Mouse (Mus musculus): ENCODE measurements around the gene Gm49322. TPM values are rescaled to one million over a fixed set of nuclear protein-coding genes. Genes with fewer than 3 reads are reported as not detected.

Gm49322 gene
- total and polyA plus RNA-seq, 3 experiments = 0.28 to 1.8 (median 1.1) TPM

GRCm38 (mm10) chr10:80585581-80585980 is 20.2 kb upstream of the Gm49322 start:
- DNase-seq (ENCODE audit: extremely low read depth) = no peak
- H3K9me3 ChIP-seq (replicated peaks; ENCODE audit: low read length) = no peaks in the 10 kb centered on the region
- H3K79me2 ChIP-seq (replicated peaks; ENCODE audit: control insufficient read depth, extremely low read depth, insufficient read depth, poor library complexity, severe bottlenecking) = peaks cover 20% of the 10 kb centered on the region
- no peak for TF ChIP-seq GABPA (IDR thresholded peaks at IDR 0.05; ENCODE audit: insufficient replicate concordance, low read depth, low read length)
- no peak for TF ChIP-seq MAZ (IDR thresholded peaks at IDR 0.05; ENCODE audit: low read depth, low read length)
- no peak for TF ChIP-seq MXI1 (IDR thresholded peaks at IDR 0.05; ENCODE audit: low read depth, low read length)
- no peak for TF ChIP-seq E2F4 (IDR thresholded peaks at IDR 0.05; ENCODE audit: insufficient replicate concordance, low read depth, low read length)
- TF ChIP-seq TCF12 (IDR thresholded peaks at IDR 0.05; ENCODE audit: low read depth, low read length) = no peak
- TF ChIP-seq RCOR1 (conservative IDR thresholded peaks at IDR 0.05; ENCODE audit: low read depth, low read length) = no peak
- H3K4me3 ChIP-seq (replicated peaks in 1 of 3; ENCODE audit: low read depth in 2 of 3, low read length in 2 of 3, poor library complexity in 1 of 3) = no peak overlapping the region
- H3K4me2 ChIP-seq (ENCODE audit: insufficient read depth, low read depth, poor library complexity, severe bottlenecking) = no peak overlapping the region
- peaks cover 31 to 63% of the 10 kb centered on the region in 2 experiments for H3K36me3 ChIP-seq (replicated peaks in 1 of 2; ENCODE audit: control insufficient read depth in 1 of 2, insufficient read depth in 1 of 2, low read length in 1 of 2)
- H3K27me3 ChIP-seq (replicated peaks) = no peaks in the 10 kb centered on the region
- no peak overlapping the region for H3K9ac ChIP-seq (ENCODE audit: insufficient read depth, low read depth)
- no peak overlapping the region for H3K27ac ChIP-seq (ENCODE audit: insufficient read depth, low read depth)
- peaks cover 33 to 84% of the 10 kb centered on the region in 2 experiments for H3K4me1 ChIP-seq (ENCODE audit: control insufficient read depth in 1 of 2, insufficient read depth in 2 of 2)
- dilution Hi-C loops (cut with MboI; ENCODE audit: extremely low pct_ligation_motif_present, extremely low pct_unique_long_range_greater_than_20kb, low sequenced_read_pairs) = no loop called here
- in situ Hi-C loops (cut with MboI; ENCODE audit: low pct_ligation_motif_present, low pct_unique_long_range_greater_than_20kb, low sequenced_read_pairs) = no loop called here

GRCm38 (mm10) chr10:80586407-80587304 is 19.2 kb upstream of the Gm49322 start:
- Histone ChIP-seq H3K27ac (ENCODE audit: insufficient read depth, low read depth) (no peak overlapping the region), H3K4me3 (replicated peaks in 1 of 3; ENCODE audit: low read depth in 2 of 3, low read length in 2 of 3, poor library complexity in 1 of 3) (no peak overlapping the region)
- in situ Hi-C loops (cut with MboI; ENCODE audit: low pct_ligation_motif_present, low pct_unique_long_range_greater_than_20kb, low sequenced_read_pairs) = no loop called here

More at GRCm38 (mm10) chr10:80586407-80587304, 19.2 kb upstream of the Gm49322 start:
- no peak overlapping the region for H3K9ac ChIP-seq (ENCODE audit: insufficient read depth, low read depth)
- H3K27me3 ChIP-seq (replicated peaks) = no peaks in the 10 kb centered on the region
- peaks cover 29 to 75% of the 10 kb centered on the region in 2 experiments for H3K4me1 ChIP-seq (ENCODE audit: control insufficient read depth in 1 of 2, insufficient read depth in 2 of 2)
- no peak for TF ChIP-seq UBTF (IDR thresholded peaks at IDR 0.05; ENCODE audit: low read depth, low read length)
- TF ChIP-seq TBP (conservative IDR thresholded peaks at IDR 0.05; ENCODE audit: low read depth, low read length) = no peak
- TF ChIP-seq TCF12 (IDR thresholded peaks at IDR 0.05; ENCODE audit: low read depth, low read length) = no peak
- no peak for TF ChIP-seq JUND (conservative IDR thresholded peaks at IDR 0.05; ENCODE audit: low read depth, low read length)
- no peak for TF ChIP-seq USF2 (conservative IDR thresholded peaks at IDR 0.05; ENCODE audit: low read depth, low read length)
- no peak for TF ChIP-seq NELFE (IDR thresholded peaks at IDR 0.05; ENCODE audit: low read depth, low read length)
- TF ChIP-seq EP300 (IDR thresholded peaks at IDR 0.05; ENCODE audit: low read length) = no peak
- TF ChIP-seq KAT2A (IDR thresholded peaks at IDR 0.05; ENCODE audit: insufficient replicate concordance, low read length) = no peak
- no peak for TF ChIP-seq MAZ (IDR thresholded peaks at IDR 0.05; ENCODE audit: low read depth, low read length)
- TF ChIP-seq BHLHE40 (IDR thresholded peaks at IDR 0.05; ENCODE audit: low read depth, low read length) = no peak
- TF ChIP-seq ZNF384 (IDR thresholded peaks at IDR 0.05; ENCODE audit: low read depth, low read length) = no peak
- no peak for TF ChIP-seq ELF1 (IDR thresholded peaks at IDR 0.05; ENCODE audit: low read depth, low read length)
- TF ChIP-seq SMC3 (IDR thresholded peaks at IDR 0.05; ENCODE audit: low read depth, low read length) = no peak
- no peak for TF ChIP-seq CTCF (conservative IDR thresholded peaks at IDR 0.05 in 1 of 2, IDR thresholded peaks at IDR 0.05 in 1 of 2; ENCODE audit: low read depth in 2 of 2, low read length in 2 of 2)
- TF ChIP-seq GABPA (IDR thresholded peaks at IDR 0.05; ENCODE audit: insufficient replicate concordance, low read depth, low read length) = no peak
- TF ChIP-seq POLR2A (IDR thresholded peaks at IDR 0.05; ENCODE audit: low read depth, low read length) = no peak
- TF ChIP-seq USF1 (IDR thresholded peaks at IDR 0.05; ENCODE audit: low read depth, low read length) = no peak
- no peak for TF ChIP-seq RCOR1 (conservative IDR thresholded peaks at IDR 0.05; ENCODE audit: low read depth, low read length)
- TF ChIP-seq JUN (IDR thresholded peaks at IDR 0.05; ENCODE audit: insufficient read depth, low read depth, low read length) = no peak
- no peak for TF ChIP-seq ZKSCAN1 (IDR thresholded peaks at IDR 0.05; ENCODE audit: borderline replicate concordance, low read depth, low read length)
- H3K4me2 ChIP-seq (ENCODE audit: insufficient read depth, low read depth, poor library complexity, severe bottlenecking) = no peak overlapping the region; the same call in 1 of the 2 replicates
- peaks cover 31 to 56% of the 10 kb centered on the region in 2 experiments for H3K36me3 ChIP-seq (replicated peaks in 1 of 2; ENCODE audit: control insufficient read depth in 1 of 2, insufficient read depth in 1 of 2, low read length in 1 of 2)
- no peaks in the 10 kb centered on the region for H3K9me3 ChIP-seq (replicated peaks; ENCODE audit: low read length)
- DNase-seq (ENCODE audit: extremely low read depth) = no peak
- peaks cover 20% of the 10 kb centered on the region for H3K79me2 ChIP-seq (replicated peaks; ENCODE audit: control insufficient read depth, extremely low read depth, insufficient read depth, poor library complexity, severe bottlenecking)
- dilution Hi-C loops (cut with MboI; ENCODE audit: extremely low pct_ligation_motif_present, extremely low pct_unique_long_range_greater_than_20kb, low sequenced_read_pairs) = no loop called here

All from CH12.LX (cell line).